Mouse (Mus musculus): ENCODE measurements around the gene Ghsr. TPM values are rescaled to one million over a fixed set of nuclear protein-coding genes. Genes with fewer than 3 reads are reported as not detected.
"Not testable (repeated sequence)": the region's sequence is repeated elsewhere in the genome, so short reads cannot be mapped to it uniquely, and the experiment has no call there.

Ghsr gene
- under 1 TPM in 1 of 4 experiments, not detected in 3; 0.06 TPM for total RNA-seq (2022)

GRCm38 (mm10) chr3:27371276-27371621 is at the start of gene Ghsr:
Gene Ghsr, plus strand, starts transcription at chr3:27371351.
- no peak for DNase-seq

GRCm38 (mm10) chr3:27322591-27322990 is 48.6 kb upstream of the Ghsr start:
- no peak for DNase-seq

GRCm38 (mm10) chr3:27323551-27323950 is 47.6 kb upstream of the Ghsr start:
- DNase-seq = no peak

GRCm38 (mm10) chr3:27326633-27327191 is 44.4 kb upstream of the Ghsr start:
- no peak for DNase-seq

GRCm38 (mm10) chr3:27330706-27331105 is 40.4 kb upstream of the Ghsr start:
- no peak for DNase-seq

GRCm38 (mm10) chr3:27338437-27338836 is 32.7 kb upstream of the Ghsr start:
- DNase-seq = no peak

- no peak for DNase-seq
Observed at GRCm38 (mm10) chr3:27338887-27339286, 32.3 kb upstream of the Ghsr start.

GRCm38 (mm10) chr3:27340757-27341156 is 30.4 kb upstream of the Ghsr start:
- DNase-seq = no peak

- DNase-seq = no peak
Observed at GRCm38 (mm10) chr3:27342462-27342861, 28.7 kb upstream of the Ghsr start.

GRCm38 (mm10) chr3:27345526-27345925 is 25.6 kb upstream of the Ghsr start:
- peak; percentile 31 for DNase-seq

GRCm38 (mm10) chr3:27348462-27348861 is 22.7 kb upstream of the Ghsr start:
- DNase-seq = no peak

GRCm38 (mm10) chr3:27351105-27351504 is 20.0 kb upstream of the Ghsr start:
- DNase-seq = peak; percentile 20

GRCm38 (mm10) chr3:27359100-27359720 is 11.9 kb upstream of the Ghsr start:
- no peak for DNase-seq

- DNase-seq = no peak
Observed at GRCm38 (mm10) chr3:27370125-27370524, 1.0 kb upstream of the Ghsr start.

GRCm38 (mm10) chr3:27370582-27371275 is 422 bp upstream of the Ghsr start:
- no peak for DNase-seq

- no peak for DNase-seq
Observed at GRCm38 (mm10) chr3:27371725-27372650, 837 bp downstream of the Ghsr start.

GRCm38 (mm10) chr3:27374396-27374795 is 3.2 kb downstream of the Ghsr start:
- DNase-seq = no peak

GRCm38 (mm10) chr3:27377935-27378334 is 6.8 kb downstream of the Ghsr start:
- no peak for DNase-seq

GRCm38 (mm10) chr3:27384836-27385235 is 13.7 kb downstream of the Ghsr start:
- DNase-seq = no peak

GRCm38 (mm10) chr3:27389923-27390322 is 18.8 kb downstream of the Ghsr start:
- DNase-seq = no peak

GRCm38 (mm10) chr3:27400996-27401395 is 29.8 kb downstream of the Ghsr start:
- not testable (repeated sequence) for DNase-seq

GRCm38 (mm10) chr3:27406440-27406839 is 35.3 kb downstream of the Ghsr start:
- no peak for DNase-seq

- DNase-seq = no peak
Observed at GRCm38 (mm10) chr3:27408564-27408963, 37.4 kb downstream of the Ghsr start.
